Mouse (Mus musculus): Measurements from ENCODE around the gene Car9.

- TF ChIP-seq CTCF (IDR thresholded peaks at IDR 0.05; ENCODE audit: low read depth): no peak
- no peak for TF ChIP-seq EP300 (IDR thresholded peaks at IDR 0.05; ENCODE audit: low read depth)
Measured at GRCm38 (mm10) chr4:43561436-43561996, 54.8 kb downstream of the Car9 start.

Data from liver, postnatal 0 days (tissue).